Mouse (Mus musculus) lung, adult 2 months (tissue): Measurements from ENCODE around the gene Gpr176.

Experiments used
- CTCF ChIP-seq: fragments of 200-500 bp; IDR thresholded peaks from 2 replicates; pipeline ENCODE4 v1.5.1; 2011; ENCODE audit warnings: mild to moderate bottlenecking, low read length, control low read depth; ENCODE audit not compliant: insufficient read depth
- POLR2A ChIP-seq: fragments of 200-500 bp; IDR thresholded peaks from 2 replicates; pipeline ENCODE4 v1.6.1; 2011; ENCODE audit warnings: low read depth, mild to moderate bottlenecking, control low read depth, low read length, borderline replicate concordance; ENCODE audit errors: extremely low read depth

DNA sequence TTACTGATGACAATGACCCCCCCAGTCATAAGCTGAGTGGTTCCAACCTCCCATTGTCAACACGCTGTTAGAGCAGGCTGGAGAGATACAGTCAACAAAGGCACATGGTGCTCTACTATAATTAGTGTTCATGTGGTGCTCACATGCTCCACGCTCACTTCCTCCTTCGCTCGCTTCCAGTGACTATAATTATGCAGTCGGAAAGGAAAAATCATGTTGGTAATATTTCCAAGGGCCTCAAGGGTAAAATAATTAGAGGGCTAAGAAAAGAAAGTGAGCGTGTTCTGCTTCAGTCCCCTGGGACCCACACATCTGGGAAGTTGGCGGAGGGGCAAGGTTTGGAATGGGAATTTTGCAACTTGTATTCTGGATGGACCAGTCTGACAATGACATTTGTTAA lies 77.7 kb downstream of the Gpr176 start:
- TF ChIP-seq CTCF (no peak), POLR2A (no peak)
